Mouse (Mus musculus) bone marrow macrophage, adult 2 months (primary cell): ENCODE results near the gene Tspan4. TPM values are rescaled to one million over a fixed set of nuclear protein-coding genes. Genes with fewer than 3 reads are reported as not detected.

Experiments used
- H3K27ac ChIP-seq: 2 replicates; pipeline ENCODE4 v1.5.1; 2012; ENCODE audit warnings: low read depth, low read length; ENCODE audit not compliant: insufficient read depth
- H3K4me1 ChIP-seq: 2 replicates; pipeline ENCODE4 v1.6.1; 2012; ENCODE audit warnings: low read length; ENCODE audit not compliant: control insufficient read depth, insufficient read depth
- H3K4me3 ChIP-seq: 2 replicates; pipeline ENCODE4 v1.5.1; 2012; ENCODE audit warnings: mild to moderate bottlenecking, low read length, moderate library complexity; ENCODE audit not compliant: insufficient read depth
- CTCF ChIP-seq: IDR thresholded peaks from 2 replicates; pipeline ENCODE4 v1.5.1; 2012; ENCODE audit warnings: low read depth, mild to moderate bottlenecking, low read length, moderate library complexity
- POLR2A ChIP-seq: IDR thresholded peaks from 2 replicates; pipeline ENCODE4 v1.6.1; 2012; ENCODE audit warnings: mild to moderate bottlenecking, low read depth, low read length, borderline replicate concordance
- polyA plus RNA-seq: library from polyadenylated mRNA; stranded (reverse); fragments of >200 nt; gene quantifications from 2 replicates; pipeline ENCODE4 v1.2.4, GENCODE M21; 2012; ENCODE audit not compliant: missing spikeins, insufficient read depth, insufficient read length

Gene Tspan4
- polyA plus RNA-seq, 1 experiment: 102 TPM

- Histone ChIP-seq H3K4me3 (no peak overlapping the region), H3K27ac (no peak overlapping the region), H3K4me1 (peaks cover 27% of the 10 kb centered on the region)
Measured at GRCm38 (mm10) chr7:141451928-141452327, 23.1 kb upstream of the Tspan4 start.

GRCm38 (mm10) chr7:141453636-141454035 lies 21.4 kb upstream of the Tspan4 start:
- Histone ChIP-seq H3K27ac (no peak overlapping the region), H3K4me1 (peaks cover 35% of the 10 kb centered on the region), H3K4me3 (no peak overlapping the region)
- TF ChIP-seq CTCF: no peak
- TF ChIP-seq POLR2A: no peak

More at GRCm38 (mm10) chr7:141451928-141452327, 23.1 kb upstream of the Tspan4 start:
- no peak for TF ChIP-seq CTCF
- no peak for TF ChIP-seq POLR2A

DNA sequence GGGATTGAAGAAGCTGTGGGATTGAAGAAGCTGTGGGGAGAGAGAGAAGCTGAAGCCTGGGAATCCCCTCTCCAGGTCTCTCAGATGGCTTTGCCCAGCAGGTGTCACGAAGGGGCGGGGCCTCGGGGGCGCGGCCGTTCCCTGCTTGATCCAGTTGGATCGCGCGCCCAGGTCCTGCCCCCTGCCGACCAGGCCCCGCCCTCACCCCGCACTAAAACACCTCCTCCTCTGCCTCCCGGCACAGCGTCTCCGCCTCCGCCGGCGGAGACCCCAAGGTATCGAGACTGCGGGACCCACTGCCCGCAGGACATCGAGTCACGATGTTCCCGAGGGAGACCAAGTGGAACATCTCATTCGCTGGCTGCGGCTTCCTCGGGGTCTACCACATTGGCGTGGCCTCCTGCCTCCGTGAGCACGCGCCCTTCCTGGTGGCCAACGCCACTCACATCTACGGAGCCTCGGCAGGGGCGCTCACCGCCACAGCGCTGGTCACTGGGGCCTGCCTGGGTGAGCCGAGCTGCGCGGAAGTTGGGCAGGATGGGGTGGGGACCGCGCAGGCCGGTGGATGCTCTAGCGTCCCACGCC lies 20.0 kb upstream of the Tspan4 start, which contains the start of gene Pnpla2:
TSS of gene Pnpla2 (plus strand) at position 232 of the 585 bp plus-strand sequence.
- Histone ChIP-seq H3K4me3 (peak within 1 kb of the TSS; percentile 85), H3K27ac (peak within 1 kb of the TSS; percentile 90), H3K4me1 (peaks cover 35% of the 10 kb centered on the region)
- no peak for TF ChIP-seq CTCF
- TF ChIP-seq POLR2A: no peak

DNA sequence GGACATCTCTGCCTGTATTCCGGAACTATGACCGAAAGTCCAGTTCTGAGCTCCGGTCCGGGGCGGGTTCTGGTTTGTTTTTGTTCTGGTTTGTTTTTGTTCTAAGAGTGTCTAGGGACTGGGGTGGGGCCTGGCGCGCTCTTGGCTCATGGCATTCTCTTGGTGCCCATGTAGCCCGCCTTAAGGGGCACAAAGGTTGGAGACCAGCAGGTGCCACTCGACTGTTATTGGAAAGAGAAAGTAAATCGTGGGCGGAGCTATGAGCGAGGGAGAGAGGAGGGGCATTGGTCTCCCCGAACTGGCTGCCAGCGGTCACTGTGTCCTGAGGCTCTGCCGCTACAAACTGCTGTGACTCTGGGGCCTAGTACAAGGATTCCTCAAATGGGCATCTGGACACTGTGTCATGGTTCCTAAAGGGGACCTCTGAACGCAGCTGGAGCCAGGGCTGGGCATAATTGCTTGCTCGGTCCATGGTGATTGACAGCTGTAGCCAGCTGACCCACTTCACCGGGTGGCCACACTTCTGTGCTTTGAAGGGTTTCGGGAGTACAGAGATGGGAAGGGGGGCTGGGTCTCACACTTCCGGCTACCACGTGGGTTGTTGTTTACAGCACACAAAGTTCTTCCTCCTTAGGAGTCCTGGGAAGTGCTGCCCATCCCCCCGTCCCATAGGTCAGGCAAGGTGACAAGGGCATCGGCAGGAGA lies 19.3 kb upstream of the Tspan4 start:
- Histone ChIP-seq H3K27ac (peak overlapping the region; percentile 90), H3K4me3 (peak overlapping the region; percentile 85), H3K4me1 (peaks cover 40% of the 10 kb centered on the region)
- TF ChIP-seq POLR2A: no peak; the same call in 1 of the 2 replicates
- TF ChIP-seq CTCF: no peak

- Histone ChIP-seq H3K4me3 (peak overlapping the region; percentile 85), H3K4me1 (peaks cover 45% of the 10 kb centered on the region), H3K27ac (peak overlapping the region; percentile 90)
- TF ChIP-seq CTCF (no peak), POLR2A (no peak)
Measured at GRCm38 (mm10) chr7:141456739-141457138, 18.3 kb upstream of the Tspan4 start.

DNA sequence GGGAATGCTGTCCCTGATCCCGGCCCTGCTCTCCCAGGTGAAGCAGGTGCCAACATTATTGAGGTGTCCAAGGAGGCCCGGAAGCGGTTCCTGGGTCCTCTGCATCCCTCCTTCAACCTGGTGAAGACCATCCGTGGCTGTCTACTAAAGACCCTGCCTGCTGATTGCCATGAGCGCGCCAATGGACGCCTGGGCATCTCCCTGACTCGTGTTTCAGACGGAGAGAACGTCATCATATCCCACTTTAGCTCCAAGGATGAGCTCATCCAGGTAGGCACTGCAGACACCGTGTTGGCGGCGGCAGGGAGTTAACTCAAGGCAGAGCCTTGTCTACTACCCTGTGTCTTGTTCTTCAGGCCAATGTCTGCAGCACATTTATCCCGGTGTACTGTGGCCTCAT lies 17.8 kb upstream of the Tspan4 start:
- Histone ChIP-seq H3K4me1 (peaks cover 45% of the 10 kb centered on the region), H3K27ac (no peak overlapping the region), H3K4me3 (peak overlapping the region; percentile 85; the same call in 1 of the 2 replicates)
- TF ChIP-seq POLR2A (no peak), CTCF (no peak)

DNA sequence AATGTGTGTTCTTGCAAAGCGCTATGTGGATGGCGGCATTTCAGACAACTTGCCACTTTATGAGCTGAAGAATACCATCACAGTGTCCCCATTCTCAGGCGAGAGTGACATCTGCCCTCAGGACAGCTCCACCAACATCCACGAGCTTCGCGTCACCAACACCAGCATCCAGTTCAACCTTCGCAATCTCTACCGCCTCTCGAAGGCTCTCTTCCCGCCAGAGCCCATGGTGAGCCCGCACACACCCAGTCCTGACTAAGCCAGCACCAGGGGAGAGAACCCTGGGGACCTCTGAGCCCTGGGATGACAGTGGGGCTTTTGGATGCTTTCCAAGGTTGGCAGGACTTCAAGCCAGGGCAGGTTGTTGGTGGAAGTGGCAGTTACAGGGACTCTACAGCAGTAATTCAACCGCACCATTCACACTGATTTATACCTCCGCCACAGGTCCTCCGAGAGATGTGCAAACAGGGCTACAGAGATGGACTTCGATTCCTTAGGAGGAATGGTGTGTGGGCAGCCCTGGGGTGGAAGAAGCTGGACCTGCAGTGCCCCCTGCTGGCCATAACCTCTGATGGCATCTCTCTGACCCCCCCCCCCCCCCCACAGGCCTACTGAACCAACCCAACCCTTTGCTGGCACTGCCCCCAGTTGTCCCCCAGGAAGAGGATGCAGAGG lies 16.9 kb upstream of the Tspan4 start:
- no peak for TF ChIP-seq POLR2A
- TF ChIP-seq CTCF: peak; percentile 18; the same call in 1 of the 2 replicates
- H3K27ac ChIP-seq: no peak overlapping the region
- H3K4me1 ChIP-seq: peaks cover 50% of the 10 kb centered on the region
- H3K4me3 ChIP-seq: no peak overlapping the region

DNA sequence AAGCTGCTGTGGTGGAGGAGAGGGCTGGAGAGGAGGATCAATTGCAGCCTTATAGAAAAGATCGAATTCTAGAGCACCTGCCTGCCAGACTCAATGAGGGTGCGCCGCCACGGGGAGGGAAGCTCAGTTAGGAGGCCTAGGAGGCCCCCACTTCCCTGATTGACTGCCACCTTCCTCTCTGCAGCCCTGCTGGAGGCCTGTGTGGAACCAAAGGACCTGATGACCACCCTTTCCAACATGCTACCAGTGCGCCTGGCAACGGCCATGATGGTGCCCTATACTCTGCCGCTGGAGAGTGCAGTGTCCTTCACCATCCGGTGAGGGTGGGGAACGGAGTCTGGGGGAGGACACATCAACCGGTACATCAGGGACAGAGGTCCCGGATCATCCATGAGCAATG lies 16.4 kb upstream of the Tspan4 start:
- H3K4me3 ChIP-seq: no peak overlapping the region
- H3K4me1 ChIP-seq: peaks cover 51% of the 10 kb centered on the region
- H3K27ac ChIP-seq: no peak overlapping the region

DNA sequence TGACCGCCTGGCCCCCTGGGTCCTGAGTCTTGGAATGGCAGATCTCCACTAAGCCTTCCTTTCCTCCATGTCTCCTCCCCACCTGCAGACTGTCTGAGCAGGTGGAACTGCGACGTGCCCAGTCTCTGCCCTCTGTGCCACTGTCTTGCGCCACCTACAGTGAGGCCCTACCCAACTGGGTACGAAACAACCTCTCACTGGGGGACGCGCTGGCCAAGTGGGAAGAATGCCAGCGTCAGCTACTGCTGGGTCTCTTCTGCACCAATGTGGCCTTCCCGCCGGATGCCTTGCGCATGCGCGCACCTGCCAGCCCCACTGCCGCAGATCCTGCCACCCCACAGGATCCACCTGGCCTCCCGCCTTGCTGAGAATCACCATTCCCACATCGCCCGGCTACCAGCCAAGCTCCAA lies 15.7 kb upstream of the Tspan4 start:
- Histone ChIP-seq H3K27ac (no peak overlapping the region), H3K4me3 (no peak overlapping the region), H3K4me1 (peaks cover 57% of the 10 kb centered on the region)
- no peak for TF ChIP-seq CTCF
- TF ChIP-seq POLR2A: no peak

More for the DNA sequence above, 16.4 kb upstream of the Tspan4 start:
- no peak for TF ChIP-seq POLR2A
- no peak for TF ChIP-seq CTCF
